Mouse (Mus musculus): ENCODE measurements around the gene Ifi27. TPM values are rescaled to one million over a fixed set of nuclear protein-coding genes. Genes with fewer than 3 reads are reported as not detected.
A peak's percentile ranks its signal among the peaks of the same experiment; 100 is the strongest.

The Ifi27 gene
- total and polyA plus RNA-seq, 3 experiments, result 103 to 105 TPM; not detected in 1

DNA sequence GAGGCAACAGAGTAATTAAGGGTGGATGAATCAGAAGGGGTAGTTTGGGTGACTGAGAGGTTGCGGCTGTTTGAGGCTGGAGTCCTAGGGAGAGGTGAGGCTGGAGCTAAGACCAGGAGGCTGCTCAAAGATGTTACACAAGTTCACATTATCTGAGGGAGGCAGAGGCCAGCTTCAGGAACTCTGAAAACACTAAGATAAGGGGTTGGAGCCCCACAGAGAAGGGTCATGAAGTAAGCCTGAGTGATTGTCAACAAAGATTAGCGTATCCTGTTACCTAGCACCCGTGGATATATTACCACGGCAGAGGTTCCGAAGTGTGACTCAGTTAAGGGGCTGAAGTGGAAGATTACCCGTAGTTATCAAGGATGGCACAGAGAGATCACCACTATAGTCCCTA is 40.5 kb upstream of the Ifi27 start (continued):
- peak; percentile 52; the same call in 1 of the 2 replicates for TF ChIP-seq MXI1 (IDR thresholded peaks at IDR 0.05; ENCODE audit: low read depth, low read length)
- TF ChIP-seq POLR2AphosphoS2 (IDR thresholded peaks at IDR 0.05; ENCODE audit: low read length), result peak; percentile 71; the same call in 1 of the 2 replicates
- TF ChIP-seq KAT2A (conservative IDR thresholded peaks at IDR 0.05; ENCODE audit: low read depth, low read length), result no peak

GRCm38 (mm10) chr12:103395486-103396275 is 38.3 kb upstream of the Ifi27 start:
- H3K79me2 ChIP-seq (ENCODE audit: control insufficient read depth, insufficient read depth, low read length, poor library complexity), result no peaks in the 10 kb centered on the region
- no peaks in the 10 kb centered on the region for H3K9me3 ChIP-seq (replicated peaks; ENCODE audit: insufficient read depth, low read length)
- TF ChIP-seq ZC3H11A (IDR thresholded peaks at IDR 0.05; ENCODE audit: low read depth, low read length) (no peak), GATA1 (IDR thresholded peaks at IDR 0.05; ENCODE audit: low read depth, low read length) (no peak), SIN3A (IDR thresholded peaks at IDR 0.05; ENCODE audit: low read length) (no peak), MYC (IDR thresholded peaks at IDR 0.05; ENCODE audit: low read depth, low read length) (no peak), ZKSCAN1 (IDR thresholded peaks at IDR 0.05; ENCODE audit: low read depth, low read length) (no peak), TCF12 (IDR thresholded peaks at IDR 0.05; ENCODE audit: low read depth, low read length) (no peak), KAT2A (conservative IDR thresholded peaks at IDR 0.05; ENCODE audit: low read depth, low read length) (no peak), SMC3 (IDR thresholded peaks at IDR 0.05; ENCODE audit: low read depth, low read length) (no peak), RCOR1 (IDR thresholded peaks at IDR 0.05; ENCODE audit: low read depth, low read length) (no peak), ETS1 (IDR thresholded peaks at IDR 0.05; ENCODE audit: low read depth, low read length) (no peak), MEF2A (IDR thresholded peaks at IDR 0.05; ENCODE audit: extremely low read depth, insufficient replicate concordance, low read depth, low read length, poor library complexity, severe bottlenecking) (no peak)
- peaks cover 15 to 30% of the 10 kb centered on the region in 2 experiments for H3K4me1 ChIP-seq (ENCODE audit: control insufficient read depth in 1 of 2, insufficient read depth in 2 of 2, low read length in 2 of 2)
- peaks cover 0 to 23% of the 10 kb centered on the region in 2 experiments; a peak in 3 of 4 replicates for H3K36me3 ChIP-seq (ENCODE audit: control insufficient read depth in 1 of 2, insufficient read depth in 2 of 2, low read length in 2 of 2)
- DNase-seq (ENCODE audit: low read depth, low spot score), result no peak
- no peaks in the 10 kb centered on the region for H3K27me3 ChIP-seq (ENCODE audit: control insufficient read depth in 1 of 2, insufficient read depth in 2 of 2, low read length in 2 of 2)
- no peak overlapping the region for H3K4me3 ChIP-seq (ENCODE audit: control insufficient read depth in 1 of 2, insufficient read depth in 1 of 2, low read depth in 2 of 2, low read length in 2 of 2)
- H3K27ac ChIP-seq (ENCODE audit: control insufficient read depth, low read depth, low read length), result no peak overlapping the region
- H3K9ac ChIP-seq (ENCODE audit: control insufficient read depth, low read depth, low read length, poor library complexity, severe bottlenecking), result no peak overlapping the region

GRCm38 (mm10) chr12:103396751-103397150 is 37.3 kb upstream of the Ifi27 start:
- no peak overlapping the region for H3K27ac ChIP-seq (ENCODE audit: control insufficient read depth, low read depth, low read length)
- no peak overlapping the region for H3K4me3 ChIP-seq (ENCODE audit: control insufficient read depth in 1 of 2, insufficient read depth in 1 of 2, low read depth in 2 of 2, low read length in 2 of 2)
- no peaks in the 10 kb centered on the region for H3K79me2 ChIP-seq (ENCODE audit: control insufficient read depth, insufficient read depth, low read length, poor library complexity)
- TF ChIP-seq NELFE (IDR thresholded peaks at IDR 0.05; ENCODE audit: low read depth, low read length), result no peak
- TF ChIP-seq EP300 (IDR thresholded peaks at IDR 0.05; ENCODE audit: low read depth in 1 of 2, low read length in 2 of 2), result no peak
- no peak for TF ChIP-seq POLR2A (IDR thresholded peaks at IDR 0.05; ENCODE audit: control insufficient read depth in 1 of 2, insufficient read depth in 1 of 2, low read depth in 1 of 2, low read length in 2 of 2, poor library complexity in 1 of 2)
- TF ChIP-seq CTCF (IDR thresholded peaks at IDR 0.05 in 2 of 3, conservative IDR thresholded peaks at IDR 0.05 in 1 of 3; ENCODE audit: control insufficient read depth in 1 of 3, insufficient read depth in 1 of 3, low read depth in 2 of 3, low read length in 3 of 3, poor library complexity in 1 of 3, severe bottlenecking in 1 of 3), result no peak
- no peak for TF ChIP-seq RAD21 (IDR thresholded peaks at IDR 0.05; ENCODE audit: low read depth, low read length)
- TF ChIP-seq ZMIZ1 (IDR thresholded peaks at IDR 0.05; ENCODE audit: low read depth, low read length), result no peak
- TF ChIP-seq MYC (IDR thresholded peaks at IDR 0.05; ENCODE audit: low read depth, low read length), result no peak
- no peak for TF ChIP-seq MYB (IDR thresholded peaks at IDR 0.05; ENCODE audit: low read depth, low read length)
- H3K27me3 ChIP-seq (ENCODE audit: control insufficient read depth in 1 of 2, insufficient read depth in 2 of 2, low read length in 2 of 2), result no peaks in the 10 kb centered on the region
- peaks cover 15 to 25% of the 10 kb centered on the region in 2 experiments for H3K4me1 ChIP-seq (ENCODE audit: control insufficient read depth in 1 of 2, insufficient read depth in 2 of 2, low read length in 2 of 2)
- H3K36me3 ChIP-seq (ENCODE audit: control insufficient read depth in 1 of 2, insufficient read depth in 2 of 2, low read length in 2 of 2), result peaks cover 0 to 19% of the 10 kb centered on the region in 2 experiments; a peak in 3 of 4 replicates
- DNase-seq (ENCODE audit: low read depth, low spot score), result no peak
- H3K9me3 ChIP-seq (replicated peaks; ENCODE audit: insufficient read depth, low read length), result no peaks in the 10 kb centered on the region
- no peak overlapping the region for H3K9ac ChIP-seq (ENCODE audit: control insufficient read depth, low read depth, low read length, poor library complexity, severe bottlenecking)

All from MEL (cell line).